Mouse (Mus musculus): ENCODE measurements around the gene Mcm10.

Gene Mcm10

GRCm38 (mm10) chr2:5012491-5013324 lies at the start of gene Mcm10:
TSS of gene Mcm10 (minus strand) at chr2:5012791.
- peak; percentile 98 for DNase-seq (ENCODE audit: low spot score)

- no peak for DNase-seq (ENCODE audit: low spot score)
These were observed 48.6 kb upstream of the Mcm10 start for GRCm38 (mm10) chr2:5061133-5061708.

DNA sequence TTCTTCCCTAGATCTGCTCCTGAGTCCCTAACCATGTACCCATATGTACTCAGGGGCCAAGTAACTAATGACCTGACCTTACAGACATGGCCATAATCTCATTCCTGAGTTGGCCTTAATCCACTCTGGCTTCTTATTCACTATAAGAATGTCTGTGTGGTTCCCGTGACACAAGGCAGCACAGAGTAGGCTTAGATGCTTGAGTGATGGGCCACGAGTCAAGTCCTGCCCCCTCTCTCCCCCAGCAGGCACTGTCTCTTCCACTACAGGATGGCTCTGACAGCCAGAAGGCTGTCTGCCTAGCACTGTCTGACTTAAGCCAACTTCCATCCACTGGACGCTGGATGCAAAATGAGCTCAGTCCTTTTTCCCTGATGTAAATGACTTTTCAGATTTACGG lies 47.4 kb upstream of the Mcm10 start:
- DNase-seq (ENCODE audit: low spot score) = no peak

DNA sequence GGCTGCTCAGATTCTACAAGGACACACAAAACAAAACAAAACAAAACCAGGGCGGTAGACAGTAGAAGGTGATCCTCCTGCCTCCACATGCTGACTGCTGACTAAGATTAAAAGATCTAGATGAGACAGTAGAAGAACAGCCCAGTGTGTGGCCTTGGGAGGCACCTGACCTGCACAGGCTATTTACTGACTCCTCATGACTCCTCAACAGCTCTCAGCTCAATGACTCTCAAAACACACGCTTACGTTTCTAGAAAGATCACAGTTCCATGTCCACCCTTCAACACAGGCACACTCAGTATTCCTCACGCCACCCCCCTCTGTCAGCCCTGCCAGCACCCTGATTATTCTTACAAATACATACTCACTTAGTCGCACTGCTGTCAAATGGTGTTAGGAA lies 45.8 kb upstream of the Mcm10 start:
- no peak for DNase-seq (ENCODE audit: low spot score)

- no peak for DNase-seq (ENCODE audit: low spot score)
These were observed 38.0 kb upstream of the Mcm10 start for GRCm38 (mm10) chr2:5050562-5050961.

GRCm38 (mm10) chr2:5047016-5047415 lies 34.4 kb upstream of the Mcm10 start:
- no peak for DNase-seq (ENCODE audit: low spot score)

DNA sequence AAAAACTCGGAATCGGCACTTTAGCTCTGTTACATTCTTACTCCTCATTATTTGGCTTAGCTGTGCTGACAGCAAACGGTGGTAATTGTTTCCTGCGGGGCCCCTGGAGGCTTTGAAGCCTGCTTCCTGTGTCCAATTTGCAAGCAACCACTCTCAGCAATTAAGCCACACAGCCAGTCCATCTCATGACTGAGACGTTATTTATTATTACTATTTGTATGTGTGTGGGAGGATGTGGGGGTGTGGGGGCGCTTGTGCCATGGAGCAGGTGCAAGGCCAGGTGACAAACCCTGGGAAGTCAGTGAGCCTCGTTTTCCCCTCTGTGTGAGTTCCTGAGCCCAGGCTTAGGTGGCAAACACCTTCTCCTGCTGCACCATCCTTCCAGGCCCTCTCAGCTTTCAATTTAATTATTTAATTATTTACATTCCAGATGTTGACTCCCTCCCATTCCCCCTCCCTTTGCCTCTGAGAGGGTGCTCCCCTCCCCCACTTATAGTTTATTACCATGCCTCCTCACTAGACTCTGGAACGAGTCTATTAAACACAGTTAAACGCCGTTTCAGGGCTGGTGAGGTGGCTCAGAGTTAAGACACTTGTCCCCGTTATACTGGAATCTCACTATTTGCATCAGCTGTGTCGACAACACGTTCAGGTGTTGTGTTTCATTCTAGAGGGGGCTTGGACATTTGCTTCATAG lies 32.8 kb upstream of the Mcm10 start:
- no peak for DNase-seq (ENCODE audit: low spot score)

DNA sequence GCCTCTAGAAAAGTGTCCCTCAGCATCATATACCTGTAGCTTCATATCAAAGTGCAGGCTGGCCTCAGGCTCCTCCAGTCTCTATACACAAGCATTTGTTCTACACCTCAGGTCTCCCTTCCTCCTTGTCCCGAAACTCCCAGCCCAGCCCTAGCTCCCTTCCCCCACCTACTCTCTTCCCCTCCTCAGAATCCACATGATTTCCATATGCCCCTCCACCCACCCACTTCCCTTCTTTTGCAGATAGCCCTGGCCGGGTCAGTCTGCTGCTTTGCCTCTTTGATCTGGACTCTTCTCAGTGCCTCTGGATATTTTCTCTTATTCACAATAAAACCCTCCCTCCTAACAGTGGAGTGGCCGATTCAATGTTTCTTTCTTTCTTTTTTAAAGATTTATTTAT lies 31.7 kb upstream of the Mcm10 start:
- no peak for DNase-seq (ENCODE audit: low spot score)

GRCm38 (mm10) chr2:5043476-5043761 lies 30.8 kb upstream of the Mcm10 start:
- no peak for DNase-seq (ENCODE audit: low spot score)

DNA sequence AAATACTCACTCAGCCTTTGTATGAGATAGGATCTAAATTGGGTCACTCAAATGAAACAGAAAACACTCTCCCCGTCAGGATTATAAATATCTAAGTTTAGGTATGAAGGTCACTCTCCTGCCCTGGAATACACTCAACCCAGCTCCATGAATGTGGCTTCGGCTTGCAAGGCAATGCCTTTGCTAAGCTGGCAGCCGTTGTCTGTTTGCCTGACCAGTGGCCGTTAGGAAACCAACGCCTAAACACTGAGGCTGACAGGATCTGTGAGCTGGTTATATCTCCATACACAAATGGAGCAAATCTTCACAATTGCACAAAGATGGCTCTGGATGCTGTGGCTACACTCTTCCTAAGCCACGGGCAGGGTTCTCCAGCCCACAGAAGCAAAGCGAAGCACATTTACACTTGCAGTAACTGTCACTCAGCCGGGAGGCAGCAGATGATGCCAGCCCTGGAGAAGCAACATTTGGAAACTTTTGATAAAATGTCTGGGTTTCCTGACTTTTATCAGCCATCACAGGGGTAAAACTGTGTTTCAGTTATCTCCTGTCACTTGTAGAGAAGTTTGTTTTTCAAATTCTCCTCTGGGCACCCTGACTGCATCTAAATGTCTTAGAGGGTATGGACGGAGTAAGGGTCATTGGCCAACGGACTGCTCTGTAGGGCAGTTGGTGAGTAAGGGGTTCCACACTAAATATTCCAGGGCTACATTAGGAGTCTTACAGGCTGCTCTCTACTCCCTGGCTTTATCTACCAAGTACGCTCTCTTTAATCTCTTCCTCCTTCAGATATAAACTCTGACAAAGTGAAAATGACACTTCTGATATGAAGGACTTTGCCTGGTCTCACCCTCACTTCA lies 30.3 kb upstream of the Mcm10 start:
- DNase-seq (ENCODE audit: low spot score) = peak; percentile 53

DNA sequence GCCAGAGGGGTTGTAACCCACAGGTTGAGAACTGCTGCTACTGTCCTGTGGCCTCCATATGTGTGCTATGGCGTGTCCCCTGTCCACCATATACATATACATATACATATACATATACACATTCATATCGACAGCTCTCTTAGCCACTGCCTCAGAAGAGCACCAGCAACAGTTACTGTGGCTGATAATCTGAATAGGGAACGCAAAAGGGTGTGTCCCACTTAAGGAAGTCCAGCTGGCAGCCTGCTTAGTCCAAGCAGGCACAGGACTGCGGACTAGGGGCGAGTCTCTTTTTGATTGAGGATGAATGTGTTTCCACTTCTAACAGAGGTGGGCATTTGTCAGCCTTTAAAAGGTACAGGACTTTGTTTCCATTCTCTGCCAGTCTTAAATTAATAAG lies 29.3 kb upstream of the Mcm10 start:
- peak; percentile 47 for DNase-seq (ENCODE audit: low spot score)

DNA sequence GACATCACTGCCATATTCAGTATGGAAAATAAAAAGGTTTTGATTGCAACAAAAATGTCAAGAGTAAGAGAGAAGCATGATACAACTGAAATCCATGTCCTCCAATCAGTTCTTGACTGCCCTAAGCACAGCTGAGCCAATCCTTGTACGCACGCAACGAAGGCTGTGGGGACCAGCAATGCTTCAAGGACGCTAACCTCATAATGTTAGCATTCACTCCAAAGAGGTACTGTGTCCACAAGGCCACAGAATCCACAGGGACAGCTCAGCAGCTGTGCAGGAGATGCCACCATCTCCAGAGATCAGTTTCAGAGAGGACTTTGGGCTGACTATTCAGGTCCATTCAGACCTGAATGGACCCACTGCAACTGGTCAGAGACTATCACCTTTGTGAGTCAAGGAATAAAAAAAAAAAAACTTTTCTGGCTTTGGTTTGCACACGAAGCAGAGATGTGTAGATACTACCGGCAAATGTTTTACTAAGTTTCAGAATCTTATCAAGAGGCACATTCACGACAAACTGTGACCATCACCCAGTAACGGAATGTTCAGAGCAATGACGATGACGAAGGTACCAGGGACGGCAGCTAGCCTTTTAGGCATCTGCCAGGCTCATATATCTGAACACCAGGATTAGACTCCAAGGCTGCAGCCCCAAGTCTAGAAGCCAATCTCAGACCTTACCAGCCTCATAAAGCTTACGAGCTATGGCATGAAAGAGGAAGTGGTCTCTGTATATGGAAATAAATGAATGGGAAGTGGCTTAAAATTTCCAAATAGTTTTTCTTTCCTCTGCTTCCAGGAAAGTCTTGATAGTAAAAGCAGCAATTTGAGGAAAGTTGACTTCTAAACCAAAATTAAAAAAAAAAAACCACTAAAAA lies 27.9 kb upstream of the Mcm10 start:
- DNase-seq (ENCODE audit: low spot score) = no peak

- DNase-seq (ENCODE audit: low spot score) = no peak
These were observed 27.0 kb upstream of the Mcm10 start for GRCm38 (mm10) chr2:5039350-5040170.

- no peak for DNase-seq (ENCODE audit: low spot score)
These were observed 25.7 kb upstream of the Mcm10 start for GRCm38 (mm10) chr2:5038320-5038719.

DNA sequence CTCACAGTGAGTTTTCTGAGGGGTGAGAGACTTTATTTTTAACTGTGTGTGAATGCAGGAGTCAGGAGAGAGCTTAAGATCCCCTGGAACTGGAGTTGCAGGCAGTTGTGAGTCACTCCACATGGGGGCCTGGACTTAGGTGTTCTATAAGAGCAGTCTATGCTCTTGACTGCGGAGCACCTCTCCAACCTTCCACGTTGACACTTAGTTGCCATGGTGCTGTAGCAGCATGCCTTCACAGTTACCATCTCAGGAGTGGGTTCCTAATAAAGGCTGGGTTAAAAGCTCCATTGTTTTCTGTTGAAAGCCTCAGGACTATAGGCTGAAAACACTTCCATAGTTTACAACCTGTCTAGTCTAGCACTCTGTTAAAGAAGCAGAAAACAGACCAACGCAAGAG lies 24.8 kb upstream of the Mcm10 start:
- DNase-seq (ENCODE audit: low spot score) = no peak

- no peak for DNase-seq (ENCODE audit: low spot score)
These were observed 24.0 kb upstream of the Mcm10 start for GRCm38 (mm10) chr2:5036411-5037076.

DNA sequence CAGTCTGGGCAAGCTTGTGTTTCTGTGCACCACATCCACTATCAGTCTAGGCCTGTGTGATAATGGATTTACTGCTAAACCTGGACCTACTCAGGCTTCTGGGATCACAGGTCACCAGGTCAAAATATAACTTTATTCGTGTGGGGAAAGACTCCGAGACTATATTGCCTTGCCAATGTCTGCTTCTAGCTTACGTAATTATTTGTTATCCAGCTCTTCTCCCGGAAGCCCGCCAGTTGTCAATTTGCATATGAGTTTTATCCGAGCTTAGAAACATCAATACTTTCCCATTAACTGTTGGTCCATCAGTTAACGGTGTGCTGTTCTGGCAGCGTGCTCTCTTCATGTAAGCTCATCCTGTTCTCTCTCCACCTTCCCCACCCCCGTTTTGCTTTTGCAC lies 22.6 kb upstream of the Mcm10 start:
- DNase-seq (ENCODE audit: low spot score) = no peak

DNA sequence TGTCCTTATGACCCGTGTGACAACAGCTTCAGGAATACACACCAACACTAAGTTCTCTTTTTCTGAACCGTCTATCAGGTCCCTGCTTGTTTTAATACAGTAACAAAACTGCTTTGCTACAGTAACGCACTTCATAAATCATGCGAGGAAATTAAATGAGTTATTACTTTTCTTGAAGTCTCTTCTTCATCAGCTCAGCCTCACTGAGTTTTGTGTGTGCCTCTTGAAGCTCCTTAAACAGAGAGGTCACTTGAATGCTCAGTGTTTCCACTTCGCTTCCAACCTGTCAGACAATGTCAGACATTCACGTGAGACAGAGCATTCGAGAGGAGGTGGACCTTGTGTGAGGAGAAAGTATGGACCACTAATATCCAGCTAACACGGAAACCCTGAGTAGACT lies 22.2 kb upstream of the Mcm10 start:
- no peak for DNase-seq (ENCODE audit: low spot score)

DNA sequence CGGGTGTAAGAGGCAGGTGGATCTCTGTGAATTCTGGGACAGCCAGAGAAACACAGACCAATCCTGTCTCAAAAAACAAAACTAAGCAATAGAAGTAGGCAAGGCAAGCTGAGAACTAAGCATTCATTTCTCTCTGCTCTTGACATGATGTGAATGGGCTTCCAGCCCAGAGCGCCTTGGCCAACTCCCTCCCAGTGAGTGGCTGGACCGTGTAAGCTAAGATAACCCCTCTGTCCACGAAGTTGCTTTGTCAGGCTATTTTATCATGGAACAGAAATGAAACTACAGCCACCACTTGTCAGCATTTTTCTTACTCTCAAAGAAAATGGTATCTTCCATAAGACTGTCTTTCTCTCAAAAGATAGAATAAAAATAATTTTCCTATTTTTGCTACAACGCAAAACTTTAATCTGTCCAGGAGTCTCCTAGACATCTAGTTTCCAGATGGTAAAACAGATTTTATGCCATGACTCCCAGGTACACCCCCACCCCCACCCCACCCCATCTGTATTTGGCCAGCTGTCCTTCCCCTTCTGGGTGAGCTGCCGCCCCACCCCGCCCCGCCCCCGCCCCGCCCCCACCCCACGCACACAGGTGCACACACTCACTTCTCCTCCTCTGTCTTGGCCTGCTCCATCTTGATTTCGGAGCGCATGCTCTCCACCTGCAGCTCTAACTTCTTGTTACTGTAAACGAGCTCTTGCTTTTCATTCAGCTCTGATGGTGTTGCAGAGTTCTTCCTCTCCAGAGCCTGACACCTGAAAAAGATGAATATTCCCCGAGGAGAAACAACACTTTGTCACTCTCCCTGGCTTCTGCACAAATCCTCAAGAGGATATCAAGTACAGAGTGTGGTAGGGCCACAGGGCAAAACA lies 21.2 kb upstream of the Mcm10 start:
- DNase-seq (ENCODE audit: low spot score) = no peak
